Mouse (Mus musculus): ENCODE measurements around the gene Atp8b4. TPM values are rescaled to one million over a fixed set of nuclear protein-coding genes. Genes with fewer than 3 reads are reported as not detected.

Gene Atp8b4
- polyA plus RNA-seq, 1 experiment = 31.7 TPM

- Histone ChIP-seq H3K27ac (ENCODE audit: insufficient read depth, low read depth, low read length) (no peak overlapping the region), H3K4me3 (ENCODE audit: insufficient read depth, low read length) (no peak overlapping the region), H3K4me1 (ENCODE audit: control insufficient read depth, insufficient read depth, low read length) (peaks cover 6% of the 10 kb centered on the region)
- TF ChIP-seq CTCF (IDR thresholded peaks at IDR 0.05; ENCODE audit: low read depth, low read length) (no peak), POLR2A (IDR thresholded peaks at IDR 0.05; ENCODE audit: borderline replicate concordance, low read depth, low read length) (no peak)
Measured at GRCm38 (mm10) chr2:126418916-126419315, 81.6 kb downstream of the Atp8b4 start.

- Histone ChIP-seq H3K4me3 (ENCODE audit: insufficient read depth, low read length) (no peak overlapping the region), H3K4me1 (ENCODE audit: control insufficient read depth, insufficient read depth, low read length) (peaks cover 6% of the 10 kb centered on the region), H3K27ac (ENCODE audit: insufficient read depth, low read depth, low read length) (no peak overlapping the region)
- TF ChIP-seq CTCF (IDR thresholded peaks at IDR 0.05; ENCODE audit: low read depth, low read length) = no peak
- no peak for TF ChIP-seq POLR2A (IDR thresholded peaks at IDR 0.05; ENCODE audit: borderline replicate concordance, low read depth, low read length)
Measured at GRCm38 (mm10) chr2:126416772-126417171, 83.7 kb downstream of the Atp8b4 start.

- Histone ChIP-seq H3K27ac (ENCODE audit: insufficient read depth, low read depth, low read length) (no peak overlapping the region), H3K4me1 (ENCODE audit: control insufficient read depth, insufficient read depth, low read length) (peaks cover 6% of the 10 kb centered on the region), H3K4me3 (ENCODE audit: insufficient read depth, low read length) (no peak overlapping the region)
- TF ChIP-seq POLR2A (IDR thresholded peaks at IDR 0.05; ENCODE audit: borderline replicate concordance, low read depth, low read length) (no peak), CTCF (IDR thresholded peaks at IDR 0.05; ENCODE audit: low read depth, low read length) (no peak)
Measured at GRCm38 (mm10) chr2:126415981-126416380, 84.5 kb downstream of the Atp8b4 start.

GRCm38 (mm10) chr2:126412759-126413158, 87.7 kb downstream of the Atp8b4 start:
- H3K4me3 ChIP-seq (ENCODE audit: insufficient read depth, low read length) = no peak overlapping the region
- no peak overlapping the region for H3K27ac ChIP-seq (ENCODE audit: insufficient read depth, low read depth, low read length)
- peaks cover 6% of the 10 kb centered on the region for H3K4me1 ChIP-seq (ENCODE audit: control insufficient read depth, insufficient read depth, low read length)
- TF ChIP-seq POLR2A (IDR thresholded peaks at IDR 0.05; ENCODE audit: borderline replicate concordance, low read depth, low read length) (no peak), CTCF (IDR thresholded peaks at IDR 0.05; ENCODE audit: low read depth, low read length) (no peak)

- no peak for TF ChIP-seq CTCF (IDR thresholded peaks at IDR 0.05; ENCODE audit: low read depth, low read length)
- TF ChIP-seq POLR2A (IDR thresholded peaks at IDR 0.05; ENCODE audit: borderline replicate concordance, low read depth, low read length) = no peak
- Histone ChIP-seq H3K4me1 (ENCODE audit: control insufficient read depth, insufficient read depth, low read length) (peaks cover 16% of the 10 kb centered on the region), H3K27ac (ENCODE audit: insufficient read depth, low read depth, low read length) (no peak overlapping the region), H3K4me3 (ENCODE audit: insufficient read depth, low read length) (no peak overlapping the region)
Measured at GRCm38 (mm10) chr2:126399454-126399853, 101.0 kb downstream of the Atp8b4 start.

- TF ChIP-seq CTCF (IDR thresholded peaks at IDR 0.05; ENCODE audit: low read depth, low read length) (no peak), POLR2A (IDR thresholded peaks at IDR 0.05; ENCODE audit: borderline replicate concordance, low read depth, low read length) (no peak)
- no peak overlapping the region for H3K4me3 ChIP-seq (ENCODE audit: insufficient read depth, low read length)
- H3K4me1 ChIP-seq (ENCODE audit: control insufficient read depth, insufficient read depth, low read length) = peaks cover 16% of the 10 kb centered on the region
- H3K27ac ChIP-seq (ENCODE audit: insufficient read depth, low read depth, low read length) = no peak overlapping the region
Measured at GRCm38 (mm10) chr2:126399017-126399416, 101.5 kb downstream of the Atp8b4 start.

GRCm38 (mm10) chr2:126398216-126398615, 102.3 kb downstream of the Atp8b4 start:
- Histone ChIP-seq H3K4me1 (ENCODE audit: control insufficient read depth, insufficient read depth, low read length) (peaks cover 16% of the 10 kb centered on the region), H3K27ac (ENCODE audit: insufficient read depth, low read depth, low read length) (peak overlapping the region; percentile 27; the same call in 1 of the 2 replicates), H3K4me3 (ENCODE audit: insufficient read depth, low read length) (no peak overlapping the region)
- TF ChIP-seq POLR2A (IDR thresholded peaks at IDR 0.05; ENCODE audit: borderline replicate concordance, low read depth, low read length) (no peak), CTCF (IDR thresholded peaks at IDR 0.05; ENCODE audit: low read depth, low read length) (no peak)

- TF ChIP-seq POLR2A (IDR thresholded peaks at IDR 0.05; ENCODE audit: borderline replicate concordance, low read depth, low read length) (no peak), CTCF (IDR thresholded peaks at IDR 0.05; ENCODE audit: low read depth, low read length) (no peak)
Measured at GRCm38 (mm10) chr2:126397513-126397912, 103.0 kb downstream of the Atp8b4 start.

GRCm38 (mm10) chr2:126394924-126395323, 105.5 kb downstream of the Atp8b4 start:
- no peak for TF ChIP-seq CTCF (IDR thresholded peaks at IDR 0.05; ENCODE audit: low read depth, low read length)
- TF ChIP-seq POLR2A (IDR thresholded peaks at IDR 0.05; ENCODE audit: borderline replicate concordance, low read depth, low read length) = no peak
- peaks cover 16% of the 10 kb centered on the region for H3K4me1 ChIP-seq (ENCODE audit: control insufficient read depth, insufficient read depth, low read length)
- H3K27ac ChIP-seq (ENCODE audit: insufficient read depth, low read depth, low read length) = no peak overlapping the region
- no peak overlapping the region for H3K4me3 ChIP-seq (ENCODE audit: insufficient read depth, low read length)

More at GRCm38 (mm10) chr2:126397513-126397912, 103.0 kb downstream of the Atp8b4 start:
- Histone ChIP-seq H3K4me1 (ENCODE audit: control insufficient read depth, insufficient read depth, low read length) (peaks cover 16% of the 10 kb centered on the region), H3K4me3 (ENCODE audit: insufficient read depth, low read length) (no peak overlapping the region), H3K27ac (ENCODE audit: insufficient read depth, low read depth, low read length) (peak overlapping the region; percentile 51)

GRCm38 (mm10) chr2:126387458-126388037, 112.9 kb downstream of the Atp8b4 start:
- no peak overlapping the region for H3K27ac ChIP-seq (ENCODE audit: insufficient read depth, low read depth, low read length)
- H3K4me1 ChIP-seq (ENCODE audit: control insufficient read depth, insufficient read depth, low read length) = peaks cover 13% of the 10 kb centered on the region
- TF ChIP-seq CTCF (IDR thresholded peaks at IDR 0.05; ENCODE audit: low read depth, low read length) (no peak), POLR2A (IDR thresholded peaks at IDR 0.05; ENCODE audit: borderline replicate concordance, low read depth, low read length) (no peak)
- H3K4me3 ChIP-seq (ENCODE audit: insufficient read depth, low read length) = no peak overlapping the region

All from bone marrow macrophage, adult 2 months (primary cell).